Mouse (Mus musculus): ENCODE measurements at regions not wholly inside any gene's neighbourhood (a gene's known extent, or its start where the extent isn't known, plus 50 kb on each side); places are given as distances from the start of the nearest gene placed in this dataset.

- WGBS = 94% methylated on average over 4 of the region's 4 CpGs
- no peak for DNase-seq
Measured at GRCm38 (mm10) chr1:142838663-142839062, 801.8 kb upstream of the B3galt2 start.

DNA sequence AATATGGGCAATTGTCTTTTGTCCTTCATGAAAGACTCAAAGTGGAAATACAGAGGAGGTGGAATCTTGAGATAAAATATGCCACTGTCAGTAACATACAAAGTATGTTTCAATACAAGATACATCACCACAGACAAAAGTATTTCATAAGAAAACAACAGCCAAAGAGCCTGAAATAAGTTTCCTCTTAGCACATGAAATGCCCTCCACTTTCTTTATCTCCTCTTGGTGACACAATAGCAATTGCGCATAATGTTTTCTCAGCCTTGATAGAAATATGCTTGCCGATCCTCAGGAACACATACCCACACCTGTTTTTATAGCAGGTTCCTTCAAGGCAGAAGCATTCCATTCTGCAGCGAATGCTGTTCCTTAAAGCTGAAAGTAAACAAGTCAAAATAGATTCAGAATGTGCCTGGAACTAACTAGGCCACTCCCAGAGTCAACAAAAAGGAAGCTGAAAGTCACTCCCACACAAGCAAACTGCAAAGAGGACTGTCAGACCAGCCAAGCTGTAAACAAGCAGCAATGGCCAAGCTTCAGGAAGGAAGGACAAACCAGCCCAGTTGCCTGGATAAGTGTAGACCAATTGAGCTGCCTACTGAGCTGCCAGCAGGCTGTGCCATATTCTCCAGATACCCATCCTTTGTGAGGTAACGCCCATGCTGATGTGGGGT lies 773.3 kb upstream of the B3galt2 start:
- H3K4me3 ChIP-seq (ENCODE audit: control insufficient read depth, insufficient read depth, low read length) = no peak overlapping the region
- H3K27ac ChIP-seq (ENCODE audit: control insufficient read depth, insufficient read depth, low read length) = no peak overlapping the region

More at GRCm38 (mm10) chr1:142838663-142839062, 801.8 kb upstream of the B3galt2 start:
- Histone ChIP-seq H3K36me3 (ENCODE audit: control insufficient read depth, insufficient read depth, low read length) (no peaks in the 10 kb centered on the region), H3K27me3 (ENCODE audit: control insufficient read depth, insufficient read depth, low read length) (no peaks in the 10 kb centered on the region), H3K4me1 (replicated peaks; ENCODE audit: control insufficient read depth, insufficient read depth, low read length) (no peaks in the 10 kb centered on the region), H3K4me3 (ENCODE audit: control insufficient read depth, insufficient read depth, low read length) (no peak overlapping the region), H3K27ac (ENCODE audit: control insufficient read depth, insufficient read depth, low read length) (no peak overlapping the region)
- TF ChIP-seq POLR2A (IDR thresholded peaks at IDR 0.05; ENCODE audit: control insufficient read depth, extremely low read depth, insufficient read depth, low read length, poor library complexity) (no peak), CTCF (IDR thresholded peaks at IDR 0.05; ENCODE audit: borderline replicate concordance, control insufficient read depth, extremely low read depth, insufficient read depth, low read length, poor library complexity) (no peak)

DNA sequence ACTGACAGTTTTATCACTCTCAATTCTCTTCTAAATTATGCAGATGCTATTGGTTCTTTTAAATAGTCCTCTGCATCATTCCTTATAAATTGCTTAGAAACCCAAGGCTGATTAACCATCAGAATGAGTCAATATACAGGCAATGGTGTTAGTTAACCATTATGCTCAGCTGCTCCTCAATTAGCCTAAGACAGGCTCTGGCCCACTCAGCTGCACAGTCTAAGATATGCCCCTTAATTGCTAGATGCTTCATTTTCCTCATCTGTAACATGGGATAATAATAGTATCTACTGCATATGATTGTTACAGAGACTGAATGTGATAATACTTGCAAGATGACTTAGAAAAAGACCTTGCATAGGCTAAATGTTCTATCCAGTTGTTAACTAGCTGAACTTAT lies 748.6 kb upstream of the B3galt2 start:
- no peak for TF ChIP-seq CTCF (IDR thresholded peaks at IDR 0.05; ENCODE audit: borderline replicate concordance, control insufficient read depth, extremely low read depth, insufficient read depth, low read length, poor library complexity)
- no peak for TF ChIP-seq POLR2A (IDR thresholded peaks at IDR 0.05; ENCODE audit: control insufficient read depth, extremely low read depth, insufficient read depth, low read length, poor library complexity)
- Histone ChIP-seq H3K27ac (ENCODE audit: control insufficient read depth, insufficient read depth, low read length) (no peak overlapping the region), H3K27me3 (ENCODE audit: control insufficient read depth, insufficient read depth, low read length) (no peaks in the 10 kb centered on the region), H3K4me3 (ENCODE audit: control insufficient read depth, insufficient read depth, low read length) (no peak overlapping the region), H3K36me3 (ENCODE audit: control insufficient read depth, insufficient read depth, low read length) (no peaks in the 10 kb centered on the region), H3K4me1 (replicated peaks; ENCODE audit: control insufficient read depth, insufficient read depth, low read length) (no peaks in the 10 kb centered on the region)
- DNase-seq = no peak

More for the DNA sequence above, 773.3 kb upstream of the B3galt2 start:
- H3K36me3 ChIP-seq (ENCODE audit: control insufficient read depth, insufficient read depth, low read length) = no peaks in the 10 kb centered on the region
- 90% methylated on average over 4 of the region's 4 CpGs for WGBS
- no peaks in the 10 kb centered on the region for H3K4me1 ChIP-seq (replicated peaks; ENCODE audit: control insufficient read depth, insufficient read depth, low read length)
- DNase-seq = no peak
- H3K27me3 ChIP-seq (ENCODE audit: control insufficient read depth, insufficient read depth, low read length) = no peaks in the 10 kb centered on the region
- TF ChIP-seq CTCF (IDR thresholded peaks at IDR 0.05; ENCODE audit: borderline replicate concordance, control insufficient read depth, extremely low read depth, insufficient read depth, low read length, poor library complexity) (no peak), POLR2A (IDR thresholded peaks at IDR 0.05; ENCODE audit: control insufficient read depth, extremely low read depth, insufficient read depth, low read length, poor library complexity) (no peak)

- H3K4me1 ChIP-seq (replicated peaks; ENCODE audit: control insufficient read depth, insufficient read depth, low read length) = no peaks in the 10 kb centered on the region
Measured at GRCm38 (mm10) chr1:142893156-142893555, 747.3 kb upstream of the B3galt2 start.

DNA sequence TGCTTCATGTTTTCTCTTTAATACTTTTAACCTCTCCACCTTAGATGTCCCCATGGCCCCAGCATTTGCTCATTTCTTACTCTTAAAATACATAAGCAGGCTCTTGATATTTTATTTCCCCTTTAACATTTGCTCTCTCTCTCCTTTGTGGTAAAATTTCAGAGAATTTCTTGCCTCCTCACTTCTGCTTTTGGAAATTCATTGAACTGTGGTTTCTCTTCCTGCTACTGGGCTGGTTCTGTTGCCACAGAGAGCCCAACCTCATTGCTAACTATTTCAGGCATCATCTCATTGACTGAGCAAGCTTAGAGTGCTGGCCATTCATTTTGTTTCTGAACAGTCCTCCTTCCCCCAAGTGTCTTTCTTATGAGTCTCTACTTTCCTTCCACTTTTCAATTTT lies 746.3 kb upstream of the B3galt2 start:
- no peak for TF ChIP-seq CTCF (IDR thresholded peaks at IDR 0.05; ENCODE audit: borderline replicate concordance, control insufficient read depth, extremely low read depth, insufficient read depth, low read length, poor library complexity)
- no peak for TF ChIP-seq POLR2A (IDR thresholded peaks at IDR 0.05; ENCODE audit: control insufficient read depth, extremely low read depth, insufficient read depth, low read length, poor library complexity)
- H3K4me1 ChIP-seq (replicated peaks; ENCODE audit: control insufficient read depth, insufficient read depth, low read length) = no peaks in the 10 kb centered on the region
- DNase-seq = no peak
- H3K27me3 ChIP-seq (ENCODE audit: control insufficient read depth, insufficient read depth, low read length) = no peaks in the 10 kb centered on the region
- no peak overlapping the region for H3K4me3 ChIP-seq (ENCODE audit: control insufficient read depth, insufficient read depth, low read length)
- no peak overlapping the region for H3K27ac ChIP-seq (ENCODE audit: control insufficient read depth, insufficient read depth, low read length)
- H3K36me3 ChIP-seq (ENCODE audit: control insufficient read depth, insufficient read depth, low read length) = no peaks in the 10 kb centered on the region

More at GRCm38 (mm10) chr1:142893156-142893555, 747.3 kb upstream of the B3galt2 start:
- DNase-seq = no peak
- Histone ChIP-seq H3K27me3 (ENCODE audit: control insufficient read depth, insufficient read depth, low read length) (no peaks in the 10 kb centered on the region), H3K36me3 (ENCODE audit: control insufficient read depth, insufficient read depth, low read length) (no peaks in the 10 kb centered on the region), H3K27ac (ENCODE audit: control insufficient read depth, insufficient read depth, low read length) (no peak overlapping the region), H3K4me3 (ENCODE audit: control insufficient read depth, insufficient read depth, low read length) (no peak overlapping the region)
- 80% methylated on average over 2 of the region's 2 CpGs for WGBS
- TF ChIP-seq POLR2A (IDR thresholded peaks at IDR 0.05; ENCODE audit: control insufficient read depth, extremely low read depth, insufficient read depth, low read length, poor library complexity) (no peak), CTCF (IDR thresholded peaks at IDR 0.05; ENCODE audit: borderline replicate concordance, control insufficient read depth, extremely low read depth, insufficient read depth, low read length, poor library complexity) (no peak)

- Histone ChIP-seq H3K36me3 (ENCODE audit: control insufficient read depth, insufficient read depth, low read length) (no peaks in the 10 kb centered on the region), H3K27me3 (ENCODE audit: control insufficient read depth, insufficient read depth, low read length) (no peaks in the 10 kb centered on the region), H3K4me3 (ENCODE audit: control insufficient read depth, insufficient read depth, low read length) (no peak overlapping the region), H3K4me1 (replicated peaks; ENCODE audit: control insufficient read depth, insufficient read depth, low read length) (no peaks in the 10 kb centered on the region), H3K27ac (ENCODE audit: control insufficient read depth, insufficient read depth, low read length) (no peak overlapping the region)
- no peak for DNase-seq
- 71% methylated on average over 1 of the region's 1 CpGs for WGBS
- TF ChIP-seq CTCF (IDR thresholded peaks at IDR 0.05; ENCODE audit: borderline replicate concordance, control insufficient read depth, extremely low read depth, insufficient read depth, low read length, poor library complexity) (no peak), POLR2A (IDR thresholded peaks at IDR 0.05; ENCODE audit: control insufficient read depth, extremely low read depth, insufficient read depth, low read length, poor library complexity) (no peak)
Measured at GRCm38 (mm10) chr1:142895081-142895480, 745.4 kb upstream of the B3galt2 start.

DNA sequence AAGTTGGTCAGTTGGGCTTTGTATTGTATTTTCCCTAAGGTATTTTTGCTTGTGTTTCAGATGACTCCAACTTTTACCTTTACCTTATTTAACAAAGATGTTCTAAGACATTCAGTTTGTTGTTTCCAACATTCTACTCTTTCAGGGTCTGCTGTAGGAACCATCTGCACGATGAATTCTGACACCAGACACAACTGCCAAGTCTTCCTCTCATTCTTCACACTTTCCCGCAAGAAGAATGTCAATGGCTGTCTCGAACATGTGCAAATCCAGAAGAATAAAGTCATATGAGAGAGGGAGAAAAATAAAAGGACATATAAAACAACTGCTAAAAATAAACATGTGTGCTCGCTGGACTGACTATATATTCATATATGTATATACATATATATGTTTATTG lies 730.6 kb upstream of the B3galt2 start:
- Histone ChIP-seq H3K4me3 (ENCODE audit: control insufficient read depth, insufficient read depth, low read length) (no peak overlapping the region), H3K4me1 (replicated peaks; ENCODE audit: control insufficient read depth, insufficient read depth, low read length) (no peaks in the 10 kb centered on the region), H3K27me3 (ENCODE audit: control insufficient read depth, insufficient read depth, low read length) (no peaks in the 10 kb centered on the region), H3K36me3 (ENCODE audit: control insufficient read depth, insufficient read depth, low read length) (no peaks in the 10 kb centered on the region), H3K27ac (ENCODE audit: control insufficient read depth, insufficient read depth, low read length) (no peak overlapping the region)
- 91% methylated on average over 4 of the region's 4 CpGs for WGBS
- DNase-seq = no peak
- TF ChIP-seq CTCF (IDR thresholded peaks at IDR 0.05; ENCODE audit: borderline replicate concordance, control insufficient read depth, extremely low read depth, insufficient read depth, low read length, poor library complexity) (no peak), POLR2A (IDR thresholded peaks at IDR 0.05; ENCODE audit: control insufficient read depth, extremely low read depth, insufficient read depth, low read length, poor library complexity) (no peak)
